Mouse (Mus musculus): ENCODE measurements around the gene Emc3. TPM values are rescaled to one million over a fixed set of nuclear protein-coding genes. Genes with fewer than 3 reads are reported as not detected.

The Emc3 gene
- polyA plus RNA-seq, 1 experiment from 2014 or later = 162 TPM

DNA sequence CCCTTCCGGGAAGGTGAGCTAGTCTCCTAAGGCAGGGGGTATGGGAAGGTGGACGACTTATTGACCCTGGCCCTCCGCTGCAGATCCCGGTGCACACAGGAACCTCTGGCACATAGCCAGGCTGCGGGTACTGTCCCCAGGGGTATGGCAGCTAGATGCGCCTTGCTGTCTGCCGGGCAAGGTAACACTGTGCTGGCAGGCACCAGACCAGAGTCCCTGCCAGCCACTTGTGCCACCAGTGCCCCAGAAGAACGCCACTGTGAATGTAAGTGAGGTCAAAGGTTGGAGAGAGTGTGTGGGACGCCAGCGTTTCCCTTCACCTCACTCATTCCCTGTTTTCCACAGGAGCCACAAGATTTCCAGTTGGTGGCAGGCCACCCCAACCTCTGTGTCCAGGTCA is 52.5 kb downstream of the Emc3 start:
- in situ Hi-C loops (cut with MboI; ENCODE audit: low pct_unique_long_range_greater_than_20kb) = no loop called here
- DNase-seq (ENCODE audit: low read depth, low spot score) = no peak
- H3K27me3 ChIP-seq = no peaks in the 10 kb centered on the region
- TF ChIP-seq CTCF (IDR thresholded peaks at IDR 0.05) = no peak
- ChIA-PET CTCF (interaction anchor here (3.0 kb wide), 1 partner anchor 10 kb away, joined by 17 read pairs; the partner anchor contains the start of gene Il17rc), POLR2A (no interaction called here)
- no peak for ATAC-seq

DNA sequence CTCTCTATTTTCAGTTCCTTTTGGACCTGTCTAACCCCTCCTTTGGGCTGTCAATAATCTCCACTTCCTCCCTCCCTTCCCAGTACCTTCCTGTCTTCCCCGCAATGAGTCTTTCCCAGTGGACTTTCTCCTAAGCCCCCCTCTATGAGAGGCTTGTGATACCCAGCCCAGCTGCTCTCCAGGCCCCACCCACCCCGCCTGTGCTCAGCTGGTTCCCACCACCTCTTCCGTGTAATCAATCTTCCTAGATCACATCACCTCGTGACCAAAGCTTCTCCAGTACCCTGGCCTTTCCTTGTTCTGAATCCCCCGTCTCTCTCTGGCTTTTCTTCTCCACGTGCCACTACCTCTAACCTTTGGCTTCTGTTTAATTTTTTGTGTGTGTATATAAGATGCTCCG is 54.1 kb downstream of the Emc3 start:
- POLR2A ChIA-PET = no interaction called here

DNA sequence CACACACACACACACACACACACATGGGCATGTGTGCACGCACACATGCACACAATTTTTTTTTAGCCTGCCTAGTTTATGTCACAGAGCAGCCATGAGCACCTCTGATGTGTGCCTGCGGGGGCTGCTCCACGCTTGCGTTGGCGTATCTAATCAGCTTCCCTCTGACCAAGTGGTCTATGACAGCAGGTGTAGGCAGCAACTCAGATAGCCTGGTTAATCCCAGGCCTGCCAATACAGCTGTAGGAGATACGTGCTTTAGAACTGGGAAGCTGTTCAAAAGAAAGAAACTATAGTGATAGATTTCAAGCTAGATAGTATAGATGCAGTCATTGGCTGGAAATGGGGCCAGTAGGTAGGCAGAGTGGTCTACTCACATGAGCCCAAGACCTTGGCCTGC is 57.7 kb downstream of the Emc3 start:
- ChIA-PET POLR2A (no interaction called here), CTCF (no interaction called here)
- H3K27me3 ChIP-seq = no peaks in the 10 kb centered on the region
- no peak for TF ChIP-seq CTCF (IDR thresholded peaks at IDR 0.05)
- in situ Hi-C loops (cut with MboI; ENCODE audit: low pct_unique_long_range_greater_than_20kb) = no loop called here
- no peak for DNase-seq (ENCODE audit: low read depth, low spot score)
- no peak for ATAC-seq

More for the DNA sequence above, 54.1 kb downstream of the Emc3 start:
- DNase-seq (ENCODE audit: low read depth, low spot score) (no peak), ATAC-seq (no peak)
- CTCF ChIA-PET = no interaction called here
- TF ChIP-seq CTCF (IDR thresholded peaks at IDR 0.05) = no peak
- in situ Hi-C loops (cut with MboI; ENCODE audit: low pct_unique_long_range_greater_than_20kb) = no loop called here
- no peaks in the 10 kb centered on the region for H3K27me3 ChIP-seq

DNA sequence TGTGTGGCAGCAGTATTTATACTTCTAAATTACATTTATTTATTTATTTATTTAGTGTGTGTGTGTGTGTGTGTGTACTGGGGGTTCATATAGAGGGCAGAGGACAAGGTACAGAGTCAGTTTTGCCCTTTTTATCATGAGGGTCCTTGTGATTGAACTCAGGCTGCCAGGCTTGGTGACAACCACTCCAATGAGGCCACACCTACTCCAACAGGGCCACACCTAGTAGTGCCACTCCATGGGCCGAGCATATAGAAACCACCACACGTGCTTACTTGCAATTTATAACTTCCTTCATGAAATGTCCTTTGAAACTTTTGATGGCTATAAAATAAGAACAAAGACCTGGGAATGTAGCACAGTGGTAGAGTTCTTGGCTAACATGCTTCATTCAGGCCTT is 58.2 kb downstream of the Emc3 start:
- H3K27me3 ChIP-seq = no peaks in the 10 kb centered on the region
- no peak for ATAC-seq
- in situ Hi-C loops (cut with MboI; ENCODE audit: low pct_unique_long_range_greater_than_20kb) = no loop called here
- no peak for TF ChIP-seq CTCF (IDR thresholded peaks at IDR 0.05)
- no peak for DNase-seq (ENCODE audit: low read depth, low spot score)
- ChIA-PET CTCF (no interaction called here), POLR2A (no interaction called here)

DNA sequence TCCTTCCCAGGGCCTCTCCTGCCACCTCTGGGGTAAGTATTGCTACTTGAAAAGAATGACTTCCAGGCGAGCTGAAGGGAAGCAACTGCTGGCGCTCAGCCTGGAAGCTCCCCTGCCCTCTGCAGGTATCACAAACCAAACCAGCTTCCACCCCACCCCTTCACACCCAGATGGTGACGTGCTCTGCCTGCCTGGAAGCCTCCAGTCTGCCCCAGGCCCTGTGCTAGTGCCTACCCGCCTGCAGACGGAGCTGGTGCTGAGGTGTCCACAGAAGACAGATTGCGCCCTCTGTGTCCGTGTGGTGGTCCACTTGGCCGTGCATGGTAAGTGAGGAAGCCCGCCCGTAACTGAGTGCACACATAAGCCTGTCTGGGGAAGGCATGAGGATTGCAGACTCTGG is 59.4 kb downstream of the Emc3 start:
- ChIA-PET POLR2A (interaction anchor here (1.1 to 3.0 kb wide), 2 partner anchors 9 to 22 kb away, joined by 4 to 41 read pairs; partner anchors contain the start of gene Creld1), CTCF (interaction anchor here (10.3 kb wide), 1 partner anchor 29 kb away, joined by 82 read pairs; the partner anchor contains the start of gene Jagn1)
- no peak for DNase-seq (ENCODE audit: low read depth, low spot score)
- no peak for TF ChIP-seq CTCF (IDR thresholded peaks at IDR 0.05)
- peak; percentile 33 for ATAC-seq
- in situ Hi-C loops (cut with MboI; ENCODE audit: low pct_unique_long_range_greater_than_20kb) = no loop called here
- H3K27me3 ChIP-seq = no peaks in the 10 kb centered on the region

DNA sequence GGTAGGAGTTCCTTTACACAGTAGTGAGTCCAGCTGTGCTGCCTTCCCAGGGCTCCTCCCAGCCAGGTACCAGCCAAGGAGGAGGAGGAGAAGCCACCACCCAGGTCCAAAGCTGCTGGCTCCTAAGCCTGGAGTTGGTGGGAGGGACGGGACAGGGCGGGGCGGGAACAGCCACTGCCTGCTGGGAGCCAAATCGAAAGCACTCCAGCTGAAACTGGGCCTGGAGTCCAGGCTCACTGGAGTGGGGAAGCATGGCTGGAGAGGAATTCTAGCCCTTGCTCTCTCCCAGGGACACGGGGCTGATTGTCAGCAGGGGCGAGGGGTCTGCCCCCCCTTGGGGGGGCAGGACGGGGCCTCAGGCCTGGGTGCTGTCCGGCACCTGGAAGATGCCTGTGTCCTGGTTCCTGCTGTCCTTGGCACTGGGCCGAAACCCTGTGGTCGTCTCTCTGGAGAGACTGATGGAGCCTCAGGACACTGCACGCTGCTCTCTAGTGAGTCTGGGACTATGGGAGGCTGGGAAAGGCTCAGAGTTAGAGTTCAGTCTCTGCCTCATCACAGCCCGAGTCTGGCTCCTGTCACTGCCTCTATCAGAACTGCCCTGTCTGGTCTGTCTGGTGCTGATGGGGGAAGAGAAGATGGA is 60.0 kb downstream of the Emc3 start, which contains the start of gene Il17rc:
TSS of gene Il17rc (plus strand) at position 131 of the 640 bp plus-strand sequence.
- CTCF ChIA-PET = interaction anchor here (1.3 to 10.3 kb wide), 3 partner anchors 9 to 28 kb away, joined by 3 to 82 read pairs (median 17); partner anchors contain the start of gene Jagn1
- in situ Hi-C loops (cut with MboI; ENCODE audit: low pct_unique_long_range_greater_than_20kb) = no loop called here
- POLR2A ChIA-PET = interaction anchor here (0.8 to 3.0 kb wide), 7 partner anchors 10 to 58 kb away, joined by 3 to 41 read pairs (median 3); partner anchors contain the start of genes Creld1 and Jagn1
- H3K27me3 ChIP-seq = no peaks in the 10 kb centered on the region
- no peak for TF ChIP-seq CTCF (IDR thresholded peaks at IDR 0.05)
- ATAC-seq (peak; percentile 72), DNase-seq (ENCODE audit: low read depth, low spot score) (no peak)

DNA sequence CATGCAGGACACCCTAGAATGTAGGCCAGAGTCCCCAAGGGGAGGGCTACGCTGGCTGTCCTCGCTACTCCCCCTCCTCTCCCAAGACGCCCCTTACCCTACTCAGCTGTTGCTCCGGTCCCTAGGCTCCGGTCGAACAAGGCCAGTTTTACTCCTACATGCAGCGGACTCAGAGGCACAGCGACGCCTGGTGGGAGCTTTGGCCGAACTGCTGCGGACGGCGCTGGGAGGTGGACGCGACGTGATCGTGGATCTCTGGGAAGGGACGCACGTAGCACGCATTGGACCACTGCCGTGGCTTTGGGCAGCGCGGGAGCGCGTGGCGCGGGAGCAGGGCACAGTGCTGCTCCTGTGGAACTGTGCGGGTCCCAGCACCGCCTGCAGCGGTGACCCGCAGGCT is 62.0 kb downstream of the Emc3 start:
- ATAC-seq = no peak
- no peak for TF ChIP-seq CTCF (IDR thresholded peaks at IDR 0.05)
- in situ Hi-C loops (cut with MboI; ENCODE audit: low pct_unique_long_range_greater_than_20kb) = no loop called here
- POLR2A ChIA-PET = interaction anchor here (3.0 kb wide), 1 partner anchor 27 kb away, joined by 10 read pairs; the partner anchor contains the start of gene Jagn1
- no peaks in the 10 kb centered on the region for H3K27me3 ChIP-seq
- CTCF ChIA-PET = interaction anchor here (0.7 to 10.3 kb wide), 4 partner anchors 11 to 26 kb away, joined by 3 to 82 read pairs (median 12); partner anchors contain the start of gene Jagn1
- no peak for DNase-seq (ENCODE audit: low read depth, low spot score)

DNA sequence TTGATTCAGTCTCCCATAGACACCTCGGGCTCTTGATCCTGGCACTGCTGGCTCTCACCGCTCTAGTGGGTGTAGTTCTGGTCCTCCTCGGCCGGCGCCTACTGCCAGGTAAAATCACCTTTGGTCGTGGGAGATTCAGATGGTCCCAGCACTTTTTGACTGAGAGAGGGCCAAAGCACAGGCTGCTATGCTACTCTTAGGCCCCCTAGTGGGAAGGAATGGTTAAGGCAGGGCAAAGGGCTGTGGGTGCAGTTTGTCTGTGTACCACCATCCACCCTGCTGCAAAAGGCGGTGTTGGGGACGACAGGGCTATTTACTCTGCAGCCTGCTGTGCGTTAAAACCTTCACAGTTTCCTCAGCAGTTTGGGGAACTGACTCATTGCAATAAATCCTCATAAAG is 62.4 kb downstream of the Emc3 start:
- no peak for TF ChIP-seq CTCF (IDR thresholded peaks at IDR 0.05)
- DNase-seq (ENCODE audit: low read depth, low spot score) = no peak
- H3K27me3 ChIP-seq = no peaks in the 10 kb centered on the region
- ChIA-PET POLR2A (interaction anchor here (3.0 kb wide), 1 partner anchor 26 kb away, joined by 10 read pairs; the partner anchor contains the start of gene Jagn1), CTCF (interaction anchor here (0.7 to 10.3 kb wide), 7 partner anchors 11 to 26 kb away, joined by 3 to 82 read pairs (median 6); partner anchors contain the start of genes Il17re and Jagn1)
- in situ Hi-C loops (cut with MboI; ENCODE audit: low pct_unique_long_range_greater_than_20kb) = no loop called here
- peak; percentile 53 for ATAC-seq

DNA sequence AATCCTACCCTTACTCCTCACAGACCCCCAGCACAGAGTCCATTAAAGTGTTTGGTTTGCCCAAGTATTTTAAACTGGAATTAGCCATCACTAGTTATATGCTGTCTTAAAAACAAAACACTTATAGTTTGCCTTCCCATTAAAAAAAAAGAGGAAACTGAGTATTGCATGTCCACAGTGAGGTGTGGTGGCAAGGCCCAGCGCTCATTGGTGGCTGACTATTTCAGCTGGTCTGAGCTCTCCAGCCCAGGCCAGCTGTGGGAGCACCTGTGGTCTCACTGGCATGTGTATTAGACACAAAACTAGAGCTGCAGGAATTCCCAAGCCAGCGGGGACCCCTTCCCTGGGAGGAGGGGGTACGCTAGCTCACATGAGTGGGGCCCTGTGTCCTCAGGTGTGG is 62.9 kb downstream of the Emc3 start:
- CTCF ChIA-PET = interaction anchor here (1.3 to 10.3 kb wide), 6 partner anchors 11 to 25 kb away, joined by 3 to 82 read pairs (median 8); partner anchors contain the start of genes Il17re and Jagn1
- ATAC-seq = no peak
- POLR2A ChIA-PET = no interaction called here
- no peak for TF ChIP-seq CTCF (IDR thresholded peaks at IDR 0.05)
- in situ Hi-C loops (cut with MboI; ENCODE audit: low pct_unique_long_range_greater_than_20kb) = no loop called here
- H3K27me3 ChIP-seq = no peaks in the 10 kb centered on the region
- no peak for DNase-seq (ENCODE audit: low read depth, low spot score)

DNA sequence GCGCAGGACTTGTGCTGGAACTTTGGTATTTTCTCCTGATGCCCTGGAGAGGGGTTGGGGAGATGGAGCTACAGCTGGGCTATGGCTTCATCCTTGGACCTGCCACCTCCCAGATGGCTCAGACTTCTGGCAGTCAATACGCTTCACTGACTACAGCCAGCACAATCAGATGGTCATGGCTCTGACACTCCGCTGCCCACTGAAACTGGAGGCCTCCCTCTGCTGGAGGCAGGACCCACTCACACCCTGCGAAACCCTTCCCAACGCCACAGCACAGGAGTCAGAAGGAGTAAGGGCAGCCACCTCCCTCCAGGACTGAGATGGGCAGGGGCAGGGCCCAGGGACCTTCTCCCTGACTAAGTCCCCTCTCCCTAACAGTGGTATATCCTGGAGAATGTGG is 65.8 kb downstream of the Emc3 start:
- in situ Hi-C loops (cut with MboI; ENCODE audit: low pct_unique_long_range_greater_than_20kb) = no loop called here
- DNase-seq (ENCODE audit: low read depth, low spot score) (no peak), ATAC-seq (no peak)
- ChIA-PET POLR2A (interaction anchor here (1.0 to 1.7 kb wide), 2 partner anchors 15 to 19 kb away, joined by 3 to 7 read pairs; no protein-coding TSS in a partner anchor), CTCF (interaction anchor here (0.9 to 10.3 kb wide), 5 partner anchors 9 to 66 kb away, joined by 3 to 82 read pairs (median 4); partner anchors contain the start of genes Emc3, Fancd2 and Jagn1)
- no peak for TF ChIP-seq CTCF (IDR thresholded peaks at IDR 0.05)
- no peaks in the 10 kb centered on the region for H3K27me3 ChIP-seq

Other genes starting within 250 kb of the Emc3 start
- 0.19 TPM for gene Cpne9, start 249.3 kb downstream of the Emc3 start, polyA plus RNA-seq (2021)
- 29.4 TPM for gene Brpf1, start 224.5 kb downstream of the Emc3 start, polyA plus RNA-seq (2021)
- 26.2 TPM for gene Ogg1, start 204.7 kb downstream of the Emc3 start, polyA plus RNA-seq (2021)
- gene Camk1, start 187.7 kb downstream of the Emc3 start, polyA plus RNA-seq (2021) = 130 TPM
- 53.0 TPM for gene Tada3, start 153.8 kb downstream of the Emc3 start, polyA plus RNA-seq (2021)
- 241 TPM for gene Arpc4, start 153.5 kb downstream of the Emc3 start, polyA plus RNA-seq (2021)
- 10.1 TPM for gene Ttll3, start 142.4 kb downstream of the Emc3 start, polyA plus RNA-seq (2021)
- gene Rpusd3, start 112.3 kb downstream of the Emc3 start, polyA plus RNA-seq (2021) = 16.6 TPM
- not detected for gene Cidec, start 95.9 kb downstream of the Emc3 start, polyA plus RNA-seq (2021)
- gene Jagn1, start 89.1 kb downstream of the Emc3 start, polyA plus RNA-seq (2021) = 120 TPM
- gene Il17re, start 73.2 kb downstream of the Emc3 start, polyA plus RNA-seq (2021) = 1.7 TPM
- 242 TPM for gene Il17rc, start 60.2 kb downstream of the Emc3 start, polyA plus RNA-seq (2021)
- gene Creld1, start 48.4 kb downstream of the Emc3 start, polyA plus RNA-seq (2021) = 131 TPM
- gene Prrt3, start 29.7 kb downstream of the Emc3 start, polyA plus RNA-seq (2021) = 0.63 TPM
- gene Fancd2, start within 50 bp of the Emc3 start, polyA plus RNA-seq (2021) = 8.2 TPM
- not detected for gene Fancd2os, start 69.1 kb upstream of the Emc3 start, polyA plus RNA-seq (2021)
- gene Brk1, start 73.1 kb upstream of the Emc3 start, polyA plus RNA-seq (2021) = 167 TPM
- 29.5 TPM for gene Vhl, start 92.3 kb upstream of the Emc3 start, polyA plus RNA-seq (2021)
- 34.6 TPM for gene Irak2, start 106.8 kb upstream of the Emc3 start, polyA plus RNA-seq (2021)
- 56.3 TPM for gene Tatdn2, start 165.4 kb upstream of the Emc3 start, polyA plus RNA-seq (2021)
- gene Ghrl, start 188.2 kb upstream of the Emc3 start, polyA plus RNA-seq (2021) = 1.5 TPM
- 181 TPM for gene Sec13, start 209.1 kb upstream of the Emc3 start, polyA plus RNA-seq (2021)